Mouse (Mus musculus) layer of hippocampus, adult 2 months (tissue): Measurements from ENCODE around the gene Gm20828. TPM values are rescaled to one million over a fixed set of nuclear protein-coding genes. Genes with fewer than 3 reads are reported as not detected.
"Not testable (repeated sequence)": the region's sequence is repeated elsewhere in the genome, so short reads cannot be mapped to it uniquely, and the experiment has no call there.

ENCODE experiments used
- DNase-seq, 2 experiments: peaks; one replicate each; pipeline ENCODE4 v3.0.0; 2022; ENCODE audit warnings: low spot score in 2 of 2
- H3K27ac ChIP-seq: fragments of 200-600 bp; 2 replicates; pipeline ENCODE4 v1.8.1; 2022
- H3K4me3 ChIP-seq: fragments of 200-600 bp; 2 replicates; pipeline ENCODE4 v1.8.1; 2022; ENCODE audit warnings: mild to moderate bottlenecking
- long read RNA-seq, 2 experiments: library from polyadenylated mRNA; stranded (forward); transcript quantifications; one replicate each; pipeline ENCODE4 v2.0.0; 2021; ENCODE audit warnings: borderline mapping rate in 2 of 2
- total RNA-seq, 2 experiments: library from RNA; stranded (reverse); gene quantifications; 2 replicates each; pipeline ENCODE4 v1.2.3; 2021

The Gm20828 gene
- total RNA-seq, result not detected
- long read RNA-seq, experiment 1, result 0 reads
- long read RNA-seq, experiment 2, result 0 reads

DNA sequence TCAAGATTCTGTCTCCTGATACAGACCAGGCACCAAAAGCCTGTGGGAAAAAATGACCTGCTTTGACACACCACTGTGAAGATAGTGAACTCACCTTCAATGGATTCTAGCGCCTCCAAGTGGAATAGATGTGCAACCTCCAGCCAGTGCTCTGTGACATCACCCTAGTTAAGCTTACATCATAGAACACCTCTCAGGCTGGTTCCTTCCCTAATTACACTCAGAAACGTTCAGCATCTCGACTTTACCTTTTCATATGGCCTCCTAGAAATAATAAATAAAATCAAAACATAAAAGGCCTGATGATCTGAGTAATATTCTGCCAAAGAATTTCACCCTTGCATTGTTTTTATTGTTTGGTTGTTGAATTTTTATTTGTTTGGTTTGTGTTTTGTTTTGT is at the start of gene Gm20828:
TSS of gene Gm20828 (minus strand) at position 101 of the 400 bp plus-strand sequence.
- not testable (repeated sequence) for H3K4me3 ChIP-seq, H3K27ac ChIP-seq

More for the DNA sequence above, at the start of gene Gm20828:
- not testable (repeated sequence) for DNase-seq
